Mouse (Mus musculus) thymus, adult 2 months (tissue): ENCODE measurements around the gene Huwe1. TPM values are rescaled to one million over a fixed set of nuclear protein-coding genes. Genes with fewer than 3 reads are reported as not detected.

Experiments
- DNase-seq: peaks from one replicate; pipeline ENCODE4 v3.0.0; 2021
- H3K27ac ChIP-seq: fragments of 200-500 bp; 2 replicates; pipeline ENCODE4 v1.5.1; 2012; ENCODE audit warnings: low read length, control low read depth; ENCODE audit not compliant: control insufficient read depth, insufficient read depth
- H3K27me3 ChIP-seq: fragments of 200-500 bp; 2 replicates; pipeline ENCODE4 v1.6.1; 2012; ENCODE audit warnings: mild to moderate bottlenecking, low read length, moderate library complexity, mixed read lengths; ENCODE audit not compliant: control insufficient read depth, insufficient read depth
- H3K36me3 ChIP-seq: fragments of 200-500 bp; 2 replicates; pipeline ENCODE4 v1.6.1; 2012; ENCODE audit warnings: mild to moderate bottlenecking, low read length, moderate library complexity; ENCODE audit not compliant: control insufficient read depth, insufficient read depth
- H3K4me1 ChIP-seq: fragments of 200-500 bp; replicated peaks from 2 replicates; pipeline ENCODE4 v1.6.1; 2012; ENCODE audit warnings: low read length; ENCODE audit not compliant: control insufficient read depth, insufficient read depth
- H3K4me3 ChIP-seq: fragments of 200-500 bp; 2 replicates; pipeline ENCODE4 v1.5.1; 2012; ENCODE audit warnings: mild to moderate bottlenecking, low read length, control low read depth, moderate library complexity; ENCODE audit not compliant: control insufficient read depth, insufficient read depth
- CTCF ChIP-seq: fragments of 200-500 bp; IDR thresholded peaks from 2 replicates; pipeline ENCODE4 v1.5.1; 2012; ENCODE audit warnings: mild to moderate bottlenecking, control low read depth, low read length, moderate library complexity, borderline replicate concordance; ENCODE audit not compliant: control insufficient read depth, poor library complexity, insufficient read depth; ENCODE audit errors: extremely low read depth
- POLR2A ChIP-seq: fragments of 200-500 bp; IDR thresholded peaks from 2 replicates; pipeline ENCODE4 v1.6.1; 2012; ENCODE audit warnings: mild to moderate bottlenecking, low read length, control low read depth, moderate library complexity; ENCODE audit not compliant: control insufficient read depth, poor library complexity, insufficient read depth; ENCODE audit errors: extremely low read depth
- WGBS: fragments of 180-500 bp; shearing (Covaris S2); methylation state at CpG from one replicate; pipeline ENCODE4 v1.1.7; 2018; 5-methylcytosine and 5-hydroxymethylcytosine counted together
- polyA plus RNA-seq: library from polyadenylated mRNA; depleted of rRNA; stranded (reverse); fragments of >200 nt; gene quantifications from 2 replicates; pipeline ENCODE4 v1.2.3, GENCODE M21; 2012; rRNA removed

Gene Huwe1
- polyA plus RNA-seq, 1 experiment: 96.9 TPM

GRCm38 (mm10) chrX:151938852-151939251, 138.2 kb downstream of the Huwe1 start:
- H3K4me1 ChIP-seq: no peaks in the 10 kb centered on the region
- no peak overlapping the region for H3K4me3 ChIP-seq
- peaks cover 6% of the 10 kb centered on the region; the same call in 1 of the 2 replicates for H3K36me3 ChIP-seq
- no peak overlapping the region for H3K27ac ChIP-seq
- TF ChIP-seq POLR2A: no peak
- TF ChIP-seq CTCF: no peak
- DNase-seq: no peak
- WGBS: 73% methylated on average over 2 of the region's 2 CpGs
- no peaks in the 10 kb centered on the region for H3K27me3 ChIP-seq

DNA sequence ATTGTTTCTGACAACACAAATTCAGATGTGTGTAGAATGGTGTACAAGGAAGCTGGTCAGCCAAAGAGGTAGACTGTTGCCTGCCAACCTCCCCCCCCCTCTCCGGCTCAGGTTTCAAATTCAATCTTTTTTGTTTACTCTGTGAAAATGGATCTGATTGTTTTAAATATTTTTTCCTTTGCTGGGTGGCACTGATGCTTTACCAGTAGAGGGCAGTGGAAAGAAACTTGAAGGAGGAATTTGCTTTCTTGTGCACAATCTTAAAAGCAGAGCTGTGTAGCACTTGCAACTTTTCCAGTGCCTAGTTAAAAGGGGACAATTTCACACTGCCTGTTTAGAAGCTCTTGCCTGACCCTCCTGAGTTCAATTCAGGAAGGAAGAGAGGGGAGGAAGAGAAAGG, 146.4 kb downstream of the Huwe1 start:
- no peak overlapping the region for H3K4me3 ChIP-seq
- H3K4me1 ChIP-seq: no peaks in the 10 kb centered on the region
- 10% methylated on average over 1 of the region's 1 CpGs for WGBS
- no peak overlapping the region for H3K27ac ChIP-seq
- TF ChIP-seq CTCF (no peak), POLR2A (no peak)
- no peaks in the 10 kb centered on the region for H3K36me3 ChIP-seq
- no peak for DNase-seq
- H3K27me3 ChIP-seq: no peaks in the 10 kb centered on the region

DNA sequence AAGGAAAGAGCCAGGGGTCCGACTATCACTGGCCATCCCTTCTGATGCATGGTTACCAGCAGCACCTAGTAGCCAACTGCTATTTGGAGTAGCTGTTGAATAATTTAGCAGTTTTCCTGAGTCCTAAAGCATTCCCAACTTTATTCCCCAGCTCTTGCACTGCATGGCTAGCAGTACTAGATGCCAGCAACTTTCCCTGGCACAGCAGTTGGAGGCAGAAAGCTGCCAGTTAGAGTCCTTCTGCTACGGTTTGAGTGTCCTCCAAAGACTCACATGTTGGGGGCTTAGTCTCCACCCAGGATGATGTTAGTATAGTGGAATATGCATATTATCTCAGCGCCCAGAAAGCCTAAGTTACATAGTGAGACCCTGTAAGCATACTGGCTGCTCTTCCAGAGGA, 147.2 kb downstream of the Huwe1 start:
- Histone ChIP-seq H3K4me3 (no peak overlapping the region), H3K27me3 (no peaks in the 10 kb centered on the region), H3K36me3 (no peaks in the 10 kb centered on the region), H3K27ac (no peak overlapping the region), H3K4me1 (no peaks in the 10 kb centered on the region)
- DNase-seq: no peak
- 82% methylated on average over 3 of the region's 3 CpGs for WGBS
- TF ChIP-seq CTCF: no peak
- TF ChIP-seq POLR2A: no peak

DNA sequence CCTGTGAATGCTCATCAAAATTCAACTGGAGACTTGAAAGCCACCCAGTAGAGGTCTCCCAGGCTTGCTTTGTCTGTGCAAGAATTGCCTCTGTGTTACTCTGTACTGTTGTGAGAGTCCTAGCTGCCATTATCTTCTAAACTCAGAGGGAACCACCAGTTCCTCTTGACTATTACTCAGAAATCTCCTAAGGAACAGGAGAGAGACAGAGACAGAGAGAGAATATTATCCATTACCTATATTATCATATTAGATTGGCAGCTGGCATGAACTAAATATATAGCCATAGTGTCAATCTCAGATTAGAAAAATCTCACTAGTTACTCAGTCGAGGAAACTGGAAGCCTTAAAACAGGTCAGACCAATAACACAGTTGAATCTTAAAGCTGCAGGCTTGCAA, 149.6 kb downstream of the Huwe1 start:
- DNase-seq: no peak
- H3K36me3 ChIP-seq: no peaks in the 10 kb centered on the region
- H3K27ac ChIP-seq: no peak overlapping the region
- WGBS: 17% methylated on average over 1 of the region's 1 CpGs
- H3K4me1 ChIP-seq: no peaks in the 10 kb centered on the region
- no peak for TF ChIP-seq CTCF
- no peak for TF ChIP-seq POLR2A
- H3K27me3 ChIP-seq: no peaks in the 10 kb centered on the region
- no peak overlapping the region for H3K4me3 ChIP-seq

DNA sequence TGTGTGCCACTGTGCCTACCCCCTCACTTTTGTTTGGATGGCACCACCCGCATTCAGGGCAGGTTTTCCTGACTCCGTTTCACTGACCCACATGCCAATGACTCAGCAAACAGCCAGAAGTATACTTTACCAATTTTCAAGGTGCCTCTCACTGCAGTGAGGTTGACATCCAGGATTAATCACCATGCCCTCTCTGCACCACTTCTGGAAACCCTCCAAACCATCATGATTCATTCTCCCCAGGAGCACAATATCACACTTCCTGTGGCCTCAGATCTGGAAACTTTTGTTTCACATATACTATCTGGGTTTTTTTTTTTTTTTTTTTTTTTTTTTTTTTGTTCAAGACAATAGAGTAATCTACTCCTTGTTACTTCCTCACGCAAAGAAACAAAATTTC, 150.6 kb downstream of the Huwe1 start:
- no peak for TF ChIP-seq POLR2A
- no peak for TF ChIP-seq CTCF
- H3K4me3 ChIP-seq: no peak overlapping the region
- H3K27ac ChIP-seq: no peak overlapping the region
- no peaks in the 10 kb centered on the region for H3K4me1 ChIP-seq
- no peak for DNase-seq
- H3K27me3 ChIP-seq: no peaks in the 10 kb centered on the region
- H3K36me3 ChIP-seq: no peaks in the 10 kb centered on the region
- WGBS: 7% methylated on average over 3 of the region's 3 CpGs

Other genes with a start within 250 kb of the Huwe1 start
- 51.3 and 69.7 TPM in 2 replicates for gene Hsd17b10, start 201.0 kb downstream of the Huwe1 start, polyA plus RNA-seq
- 0.27 and 0.54 TPM in 2 replicates for gene Ribc1, start 215.5 kb downstream of the Huwe1 start, polyA plus RNA-seq
- 47.2 and 49.5 TPM in 2 replicates for gene Smc1a, start 215.6 kb downstream of the Huwe1 start, polyA plus RNA-seq